Mouse (Mus musculus): ENCODE results near the gene Oas2.

Gene Oas2

GRCm38 (mm10) chr5:120694695-120695074, 55.0 kb downstream of the Oas2 start:
- no peak for DNase-seq

- DNase-seq = no peak
Observed at GRCm38 (mm10) chr5:120693931-120694694, 55.5 kb downstream of the Oas2 start.

- DNase-seq = no peak
Observed at GRCm38 (mm10) chr5:120692034-120692433, 57.6 kb downstream of the Oas2 start.

GRCm38 (mm10) chr5:120690417-120690816, 59.2 kb downstream of the Oas2 start:
- DNase-seq = no peak

GRCm38 (mm10) chr5:120688434-120688833, 61.2 kb downstream of the Oas2 start:
- no peak for DNase-seq

- DNase-seq = no peak
Observed at GRCm38 (mm10) chr5:120687897-120688296, 61.8 kb downstream of the Oas2 start.

- DNase-seq = no peak
Observed at GRCm38 (mm10) chr5:120687484-120687851, 62.2 kb downstream of the Oas2 start.

- DNase-seq = no peak
Observed at GRCm38 (mm10) chr5:120686749-120687483, 62.7 kb downstream of the Oas2 start.

- no peak for DNase-seq
Observed at GRCm38 (mm10) chr5:120685678-120686077, 64.0 kb downstream of the Oas2 start.

- DNase-seq = no peak
Observed at GRCm38 (mm10) chr5:120682982-120683771, 66.5 kb downstream of the Oas2 start.

GRCm38 (mm10) chr5:120680918-120681317, 68.7 kb downstream of the Oas2 start:
- no peak for DNase-seq

All from layer of hippocampus, adult 9-11 months (tissue).